Mouse (Mus musculus) E14TG2a.4 (cell line): ENCODE data around the gene Cep152.

Source experiments
- CTCF ChIP-seq: conservative IDR thresholded peaks from 2 replicates; pipeline ENCODE4 v1.5.1; 2014; ENCODE audit warnings: low read length
- NANOG ChIP-seq: IDR thresholded peaks from 2 replicates; pipeline ENCODE4 v1.6.1; 2014; ENCODE audit warnings: borderline replicate concordance, low read length, mixed read lengths
- POU5F1 ChIP-seq: IDR thresholded peaks from 2 replicates; pipeline ENCODE4 v1.6.1; 2014; ENCODE audit warnings: low read length, borderline replicate concordance

GRCm38 (mm10) chr2:125672957-125673631 lies 48.2 kb upstream of the Cep152 start, which contains the start of gene Eid1:
- TF ChIP-seq CTCF (no peak), POU5F1 (no peak), NANOG (no peak)
